Mouse (Mus musculus): ENCODE measurements around the gene Olfr975.
"Not testable (repeated sequence)": the region's sequence is repeated elsewhere in the genome, so short reads cannot be mapped to it uniquely, and the experiment has no call there.

The Olfr975 gene

GRCm38 (mm10) chr9:39951946-39952345 lies at the start of gene Olfr975:
Olfr975 (minus strand) TSS chr9:39952046.
- POLR2A ChIA-PET = no interaction called here
- CTCF ChIA-PET = no interaction called here

GRCm38 (mm10) chr9:39991813-39992212 lies 40.0 kb upstream of the Olfr975 start, which contains the start of gene Olfr978:
Olfr978 (plus strand) TSS chr9:39992113.
- CTCF ChIA-PET = no interaction called here
- POLR2A ChIA-PET = no interaction called here

- CTCF ChIA-PET = not testable (repeated sequence)
- POLR2A ChIA-PET = interaction anchor here in 3 of 4 experiments (0.7 to 1.1 kb wide), 5 partner anchors 25 to 265 kb away, joined by 3 to 5 read pairs (median 3); no protein-coding TSS in a partner anchor
Measured at GRCm38 (mm10) chr9:39976581-39977145, 24.8 kb upstream of the Olfr975 start.

- POLR2A ChIA-PET, CTCF ChIA-PET: not testable (repeated sequence)
Measured at GRCm38 (mm10) chr9:39961033-39961432, 9.2 kb upstream of the Olfr975 start, which contains the start of gene Olfr976. Olfr976 (minus strand) TSS chr9:39961133.

GRCm38 (mm10) chr9:39937201-39937600 lies 14.6 kb downstream of the Olfr975 start, which contains the start of gene Olfr974:
Olfr974 (plus strand) TSS chr9:39937501.
- POLR2A ChIA-PET = no interaction called here
- CTCF ChIA-PET = no interaction called here

- POLR2A ChIA-PET, CTCF ChIA-PET: not testable (repeated sequence)
Measured at GRCm38 (mm10) chr9:39928837-39929236, 23.0 kb downstream of the Olfr975 start.

- CTCF ChIA-PET, POLR2A ChIA-PET: not testable (repeated sequence)
Measured at GRCm38 (mm10) chr9:39927975-39928836, 23.6 kb downstream of the Olfr975 start.

GRCm38 (mm10) chr9:39909939-39910338 lies 41.9 kb downstream of the Olfr975 start:
- CTCF ChIA-PET = no interaction called here
- POLR2A ChIA-PET = no interaction called here

- POLR2A ChIA-PET = no interaction called here
- CTCF ChIA-PET = no interaction called here
Measured at GRCm38 (mm10) chr9:39907036-39907435, 44.8 kb downstream of the Olfr975 start, which contains the start of gene Olfr229. Olfr229 (plus strand) TSS chr9:39907336.

GRCm38 (mm10) chr9:39905106-39905505 lies 46.7 kb downstream of the Olfr975 start:
- ChIA-PET CTCF (interaction anchor here in 2 of 4 experiments (0.6 to 0.7 kb wide), 2 partner anchors 576 to 866 kb away, joined by 3 to 5 read pairs; no protein-coding TSS in a partner anchor), POLR2A (interaction anchor here in 1 of 4 experiments (0.7 kb wide), 1 partner anchor 529 kb away, joined by 3 read pairs; no protein-coding TSS in a partner anchor)
